Mouse (Mus musculus) lung, embryonic 16.5 days (tissue): ENCODE measurements at regions not wholly inside any gene's neighbourhood (a gene's known extent, or its start where the extent isn't known, plus 50 kb on each side); places are given as distances from the start of the nearest gene placed in this dataset.

Source experiments
- ATAC-seq: fragments of 200-750 bp; cut with Nextera tagmentation; 2 replicates; pipeline ENCODE4 v1.8.0; 2017; ENCODE audit warnings: low read depth, mild to moderate bottlenecking, moderate library complexity
- H3K27ac ChIP-seq: fragments of 300-500 bp; sonication (generic); 2 replicates; pipeline ENCODE4 v1.5.1; 2014; ENCODE audit warnings: mild to moderate bottlenecking, control low read depth, low read length
- H3K27me3 ChIP-seq: fragments of 300-500 bp; sonication (generic); 2 replicates; pipeline ENCODE4 v1.6.1; 2014; ENCODE audit warnings: low read depth, low read length, mixed read lengths; ENCODE audit not compliant: control insufficient read depth, insufficient read depth
- H3K36me3 ChIP-seq: fragments of 300-500 bp; sonication (generic); 2 replicates; pipeline ENCODE4 v1.6.1; 2014; ENCODE audit warnings: low read length; ENCODE audit not compliant: control insufficient read depth, insufficient read depth
- H3K4me1 ChIP-seq: fragments of 300-500 bp; sonication (generic); replicated peaks from 2 replicates; pipeline ENCODE4 v1.6.1; 2014; ENCODE audit warnings: low read length, mixed read lengths; ENCODE audit not compliant: control insufficient read depth, insufficient read depth
- H3K4me2 ChIP-seq: fragments of 300-500 bp; sonication (generic); 2 replicates; pipeline ENCODE4 v1.6.1; 2014; ENCODE audit warnings: low read depth, low read length, control low read depth
- H3K4me3 ChIP-seq: fragments of 300-500 bp; sonication (generic); 2 replicates; pipeline ENCODE4 v1.5.1; 2014; ENCODE audit warnings: mild to moderate bottlenecking, low read length, control low read depth
- H3K9ac ChIP-seq: fragments of 300-500 bp; sonication (generic); 2 replicates; pipeline ENCODE4 v1.6.1; 2014; ENCODE audit warnings: low read length, control low read depth
- H3K9me3 ChIP-seq: fragments of 300-500 bp; sonication (generic); 2 replicates; pipeline ENCODE4 v1.6.1; 2016; ENCODE audit warnings: low read length; ENCODE audit not compliant: control insufficient read depth
- WGBS: fragments of 180-500 bp; shearing (Covaris S2); extraction: QIAGEN DNeasy Blood & Tissue Kit; methylation state at CpG from one replicate; pipeline ENCODE4 v1.1.7; 2014; 5-methylcytosine and 5-hydroxymethylcytosine counted together

- Histone ChIP-seq H3K4me2 (no peak overlapping the region), H3K36me3 (no peaks in the 10 kb centered on the region), H3K9ac (no peak overlapping the region), H3K4me1 (no peaks in the 10 kb centered on the region), H3K9me3 (no peaks in the 10 kb centered on the region), H3K27ac (no peak overlapping the region), H3K4me3 (no peak overlapping the region), H3K27me3 (no peaks in the 10 kb centered on the region)
- no peak for ATAC-seq
- WGBS: 79% methylated on average over 7 of the region's 7 CpGs
These were observed 410.8 kb downstream of the Hsfy2 start for GRCm38 (mm10) chr1:56226314-56227008.

- Histone ChIP-seq H3K4me3 (no peak overlapping the region), H3K4me2 (no peak overlapping the region), H3K27ac (no peak overlapping the region), H3K27me3 (no peaks in the 10 kb centered on the region), H3K9ac (no peak overlapping the region), H3K36me3 (no peaks in the 10 kb centered on the region), H3K9me3 (no peaks in the 10 kb centered on the region), H3K4me1 (no peaks in the 10 kb centered on the region)
- 12% methylated on average over 2 of the region's 2 CpGs for WGBS
- no peak for ATAC-seq
These were observed 417.5 kb downstream of the Hsfy2 start for GRCm38 (mm10) chr1:56219700-56220099.

GRCm38 (mm10) chr1:56210712-56211371, 426.4 kb downstream of the Hsfy2 start:
- Histone ChIP-seq H3K27me3 (no peaks in the 10 kb centered on the region), H3K4me1 (no peaks in the 10 kb centered on the region), H3K27ac (no peak overlapping the region), H3K9me3 (no peaks in the 10 kb centered on the region), H3K4me3 (no peak overlapping the region), H3K9ac (no peak overlapping the region), H3K4me2 (no peak overlapping the region), H3K36me3 (no peaks in the 10 kb centered on the region)
- no peak for ATAC-seq
- 53% methylated on average over 13 of the region's 13 CpGs for WGBS

GRCm38 (mm10) chr1:56206615-56207267, 430.5 kb downstream of the Hsfy2 start:
- no peak for ATAC-seq
- Histone ChIP-seq H3K27me3 (no peaks in the 10 kb centered on the region), H3K4me2 (no peak overlapping the region), H3K9me3 (no peaks in the 10 kb centered on the region), H3K27ac (no peak overlapping the region), H3K4me3 (no peak overlapping the region), H3K9ac (no peak overlapping the region), H3K36me3 (no peaks in the 10 kb centered on the region), H3K4me1 (no peaks in the 10 kb centered on the region)
- 79% methylated on average over 10 of the region's 10 CpGs for WGBS

GRCm38 (mm10) chr1:56195224-56195623, 442.0 kb downstream of the Hsfy2 start:
- H3K4me2 ChIP-seq: no peak overlapping the region
- H3K4me3 ChIP-seq: no peak overlapping the region
- 100% methylated on average over 2 of the region's 2 CpGs for WGBS
- ATAC-seq: no peak
- H3K4me1 ChIP-seq: no peaks in the 10 kb centered on the region
- no peaks in the 10 kb centered on the region for H3K36me3 ChIP-seq
- H3K9ac ChIP-seq: no peak overlapping the region
- H3K9me3 ChIP-seq: no peaks in the 10 kb centered on the region
- no peaks in the 10 kb centered on the region for H3K27me3 ChIP-seq
- H3K27ac ChIP-seq: no peak overlapping the region

GRCm38 (mm10) chr1:56183503-56184198, 453.6 kb downstream of the Hsfy2 start:
- Histone ChIP-seq H3K36me3 (no peaks in the 10 kb centered on the region), H3K27ac (no peak overlapping the region), H3K9me3 (no peaks in the 10 kb centered on the region), H3K4me3 (no peak overlapping the region), H3K27me3 (no peaks in the 10 kb centered on the region), H3K4me2 (no peak overlapping the region), H3K4me1 (no peaks in the 10 kb centered on the region), H3K9ac (no peak overlapping the region)
- ATAC-seq: no peak
- WGBS: 33% methylated on average over 8 of the region's 8 CpGs

- Histone ChIP-seq H3K27me3 (no peaks in the 10 kb centered on the region), H3K4me1 (no peaks in the 10 kb centered on the region), H3K36me3 (no peaks in the 10 kb centered on the region), H3K4me3 (no peak overlapping the region), H3K9ac (no peak overlapping the region), H3K27ac (no peak overlapping the region), H3K9me3 (no peaks in the 10 kb centered on the region), H3K4me2 (no peak overlapping the region)
- WGBS: 63% methylated on average over 10 of the region's 10 CpGs
- no peak for ATAC-seq
These were observed 457.8 kb downstream of the Hsfy2 start for GRCm38 (mm10) chr1:56179206-56179985.

- no peaks in the 10 kb centered on the region for H3K9me3 ChIP-seq
- no peak overlapping the region for H3K4me2 ChIP-seq
- H3K4me3 ChIP-seq: no peak overlapping the region
- no peaks in the 10 kb centered on the region for H3K27me3 ChIP-seq
- no peak overlapping the region for H3K9ac ChIP-seq
- H3K27ac ChIP-seq: no peak overlapping the region
- H3K4me1 ChIP-seq: no peaks in the 10 kb centered on the region
- no peaks in the 10 kb centered on the region for H3K36me3 ChIP-seq
- ATAC-seq: no peak
- WGBS: 64% methylated on average over 4 of the region's 4 CpGs
These were observed 466.1 kb downstream of the Hsfy2 start for GRCm38 (mm10) chr1:56171157-56171556.
